21 mouse cellular contexts compared by ENCODE assay signal in the genomic region with DNA sequence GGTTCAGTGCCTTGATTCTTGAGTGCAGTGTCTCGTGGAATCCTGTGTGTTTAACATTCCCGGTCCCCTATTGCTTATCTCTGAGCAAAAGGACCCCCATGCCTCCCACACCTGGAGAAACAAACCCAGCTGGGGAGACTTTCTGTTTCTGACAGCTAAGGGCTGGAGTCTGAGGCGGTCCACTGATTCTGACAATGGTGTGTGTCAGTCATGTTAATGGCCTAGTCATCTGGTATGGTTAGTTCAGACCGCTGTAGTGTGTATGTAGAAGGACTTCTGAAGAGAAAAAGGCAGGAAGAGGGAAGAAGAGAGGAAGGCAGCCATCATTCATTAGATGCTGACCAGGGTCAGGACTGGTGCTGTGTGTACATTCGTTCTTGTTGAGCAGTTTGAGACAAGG.
A peak's percentile ranks its signal among the peaks of the same experiment; 100 is the strongest.
DNase-seq lines count a peak whose midpoint lies in the region; ATAC-seq and TF ChIP-seq lines count a peak whose summit lies in the region.
"Had no signal": no experiment of that assay in that cellular context is flagged by ENCODE, and none has a peak within 500 bp of the region (broad histone marks: within the 10 kb centered on the region; RNA-seq: fewer than 3 reads in every experiment).

No protein-coding gene starts in this region.

- H3K4me3 ChIP-seq in hindbrain, embryonic 11.5 days (ENCODE audit: low read depth, low read length) = no peak overlapping the region
- no peak overlapping the region for H3K4me3 ChIP-seq in hindbrain, postnatal 0 days (ENCODE audit: low read length)
- no peak overlapping the region for H3K4me3 ChIP-seq in kidney, embryonic 16.5 days (ENCODE audit: low read length)
- H3K4me3 ChIP-seq: forebrain, embryonic 10.5 days; forebrain, embryonic 13.5 days; hindbrain, embryonic 13.5 days had no signal

- no peak for TF ChIP-seq CTCF in hindbrain, postnatal 0 days (IDR thresholded peaks at IDR 0.05; ENCODE audit: low read depth)

- 47% methylated on average over 5 of the region's 5 CpGs for WGBS in hindbrain, embryonic 11.5 days
- 57% methylated on average over 5 of the region's 5 CpGs for WGBS in hindbrain, postnatal 0 days
- 16% methylated on average over 5 of the region's 5 CpGs for WGBS in kidney, embryonic 16.5 days

- no peaks in the 10 kb centered on the region for H3K4me1 ChIP-seq in hindbrain, embryonic 11.5 days (replicated peaks; ENCODE audit: control insufficient read depth, insufficient read depth, low read length)
- no peaks in the 10 kb centered on the region for H3K4me1 ChIP-seq in hindbrain, postnatal 0 days (ENCODE audit: insufficient read depth, low read length)
- peaks cover 31% of the 10 kb centered on the region; the same call in 1 of the 2 replicates for H3K4me1 ChIP-seq in kidney, embryonic 16.5 days (ENCODE audit: insufficient read depth, low read length)
- H3K4me1 ChIP-seq: forebrain, embryonic 10.5 days; forebrain, embryonic 13.5 days had no signal

- no peak overlapping the region for H3K27ac ChIP-seq in hindbrain, embryonic 11.5 days (ENCODE audit: low read depth, low read length)
- H3K27ac ChIP-seq in hindbrain, postnatal 0 days = no peak overlapping the region
- H3K27ac ChIP-seq in kidney, embryonic 16.5 days (ENCODE audit: low read length) = peak overlapping the region; percentile 25
- H3K27ac ChIP-seq: forebrain, embryonic 10.5 days; forebrain, embryonic 13.5 days; hindbrain, embryonic 13.5 days had no signal

- no peak overlapping the region for H3K9ac ChIP-seq in hindbrain, embryonic 11.5 days (ENCODE audit: low read depth, low read length)
- no peak overlapping the region for H3K9ac ChIP-seq in hindbrain, postnatal 0 days (replicated peaks; ENCODE audit: low read length)
- H3K9ac ChIP-seq in kidney, embryonic 16.5 days (replicated peaks; ENCODE audit: low read length) = no peak overlapping the region
- H3K9ac ChIP-seq: forebrain, embryonic 13.5 days; hindbrain, embryonic 13.5 days had no signal

- H3K9me3 ChIP-seq in hindbrain, embryonic 11.5 days (ENCODE audit: control insufficient read depth, low read length) = no peaks in the 10 kb centered on the region
- H3K9me3 ChIP-seq in hindbrain, postnatal 0 days (ENCODE audit: low read length) = no peaks in the 10 kb centered on the region
- no peaks in the 10 kb centered on the region for H3K9me3 ChIP-seq in kidney, embryonic 16.5 days (ENCODE audit: low read length)
- H3K9me3 ChIP-seq: forebrain, embryonic 10.5 days; forebrain, embryonic 13.5 days; hindbrain, embryonic 13.5 days had no signal

- H3K27me3 ChIP-seq in hindbrain, embryonic 11.5 days (ENCODE audit: control insufficient read depth, insufficient read depth, low read length) = no peaks in the 10 kb centered on the region
- no peaks in the 10 kb centered on the region for H3K27me3 ChIP-seq in hindbrain, postnatal 0 days (ENCODE audit: insufficient read depth, low read length)
- no peaks in the 10 kb centered on the region for H3K27me3 ChIP-seq in kidney, embryonic 16.5 days (ENCODE audit: insufficient read depth, low read length)
- H3K27me3 ChIP-seq: forebrain, embryonic 13.5 days; hindbrain, embryonic 13.5 days had no signal

- no peak overlapping the region for H3K4me2 ChIP-seq in hindbrain, embryonic 11.5 days (replicated peaks; ENCODE audit: low read depth, low read length)
- no peak overlapping the region for H3K4me2 ChIP-seq in hindbrain, postnatal 0 days (ENCODE audit: low read depth, low read length)
- no peak overlapping the region for H3K4me2 ChIP-seq in kidney, embryonic 16.5 days (replicated peaks; ENCODE audit: low read depth, low read length)
- H3K4me2 ChIP-seq: forebrain, embryonic 13.5 days; heart, embryonic 11.5 days; hindbrain, embryonic 13.5 days had no signal

- DNase-seq in embryo, embryonic 10 days (ENCODE audit: low spot score) = peak; percentile 30
- DNase-seq in embryo, embryonic 9.5 days (ENCODE audit: extremely low spot score) = no peak
- no peak for DNase-seq in hindbrain, embryonic 11.5 days (ENCODE audit: low spot score)
- no peak for DNase-seq in hindbrain, postnatal 0 days (ENCODE audit: low spot score)
- DNase-seq in kidney, postnatal 14 days = no peak
- no peak for DNase-seq in cerebellum, adult 11-12 months
- DNase-seq: adrenal gland, postnatal 10 days; adrenal gland, postnatal 36 days; cerebellum, adult 2 months; cerebellum, adult 9-11 months; cerebellum, postnatal 25 days; embryo, embryonic 11 days; gastrocnemius, postnatal 25 days had no signal

- ATAC-seq in hindbrain, embryonic 11.5 days (ENCODE audit: low FRiP score) = 0 out of 2 replicates have a peak, but pooled peaks have one; percentile 25
- no peak for ATAC-seq in hindbrain, postnatal 0 days
- ATAC-seq in kidney, embryonic 16.5 days (ENCODE audit: low FRiP score, low TSS enrichment) = peak; percentile 90
- ATAC-seq: forebrain, embryonic 13.5 days; forebrain, embryonic 16.5 days; hindbrain, embryonic 16.5 days; inflammation-experienced regulatory T-cells, adult 6 months had no signal

- H3K36me3 ChIP-seq in hindbrain, embryonic 11.5 days (ENCODE audit: control insufficient read depth, insufficient read depth, low read length) = no peaks in the 10 kb centered on the region
- no peaks in the 10 kb centered on the region for H3K36me3 ChIP-seq in hindbrain, postnatal 0 days (ENCODE audit: insufficient read depth, low read length)
- H3K36me3 ChIP-seq in kidney, embryonic 16.5 days (ENCODE audit: insufficient read depth, low read length) = no peaks in the 10 kb centered on the region
- H3K36me3 ChIP-seq: hindbrain, embryonic 13.5 days had no signal
